Mouse (Mus musculus) thymus, adult 2 months (tissue): ENCODE results near the gene Col9a2.

Experiments
- CTCF ChIP-seq: fragments of 200-500 bp; IDR thresholded peaks from 2 replicates; pipeline ENCODE4 v1.5.1; 2012; ENCODE audit warnings: mild to moderate bottlenecking, control low read depth, low read length, moderate library complexity, borderline replicate concordance; ENCODE audit not compliant: control insufficient read depth, poor library complexity, insufficient read depth; ENCODE audit errors: extremely low read depth
- POLR2A ChIP-seq: fragments of 200-500 bp; IDR thresholded peaks from 2 replicates; pipeline ENCODE4 v1.6.1; 2012; ENCODE audit warnings: mild to moderate bottlenecking, low read length, control low read depth, moderate library complexity; ENCODE audit not compliant: control insufficient read depth, poor library complexity, insufficient read depth; ENCODE audit errors: extremely low read depth

DNA sequence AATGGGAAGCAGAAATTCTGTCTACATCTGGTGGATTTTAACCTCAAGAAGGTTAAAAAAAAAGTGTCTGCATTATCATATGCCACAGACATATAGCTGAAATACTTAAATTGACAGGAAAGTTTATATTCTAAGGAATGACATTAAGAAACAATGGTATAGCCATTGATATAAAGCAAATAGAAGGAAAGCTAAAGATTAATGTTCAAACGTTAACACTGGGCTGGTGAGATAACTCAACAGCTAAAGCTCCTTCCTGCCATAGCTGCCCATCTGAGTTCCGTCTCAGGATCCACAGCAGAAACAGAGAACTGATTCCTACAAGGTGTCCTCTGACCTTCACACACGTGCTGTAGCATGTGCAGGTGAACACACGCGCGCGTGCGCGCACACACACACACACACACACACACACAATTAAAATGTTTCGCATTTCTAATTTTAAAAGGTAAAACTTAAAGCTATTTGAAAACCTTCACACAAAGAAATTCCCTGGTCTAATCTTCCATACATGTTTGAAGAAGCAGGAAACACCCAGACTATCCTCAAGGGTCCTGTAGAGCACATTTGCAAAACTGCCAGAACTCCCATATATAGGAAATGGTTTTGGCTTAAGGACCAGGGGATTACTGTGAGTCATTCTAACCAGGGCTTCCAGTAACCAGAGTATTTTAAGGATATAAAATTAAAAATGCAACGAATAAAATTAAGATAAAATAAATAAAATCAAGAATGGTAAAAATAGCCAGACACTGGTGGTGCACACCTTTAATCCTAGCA lies 28.2 kb upstream of the Col9a2 start:
- TF ChIP-seq POLR2A: no peak
- no peak for TF ChIP-seq CTCF
